8 mouse cellular contexts compared by ENCODE assay signal in the genomic region with DNA sequence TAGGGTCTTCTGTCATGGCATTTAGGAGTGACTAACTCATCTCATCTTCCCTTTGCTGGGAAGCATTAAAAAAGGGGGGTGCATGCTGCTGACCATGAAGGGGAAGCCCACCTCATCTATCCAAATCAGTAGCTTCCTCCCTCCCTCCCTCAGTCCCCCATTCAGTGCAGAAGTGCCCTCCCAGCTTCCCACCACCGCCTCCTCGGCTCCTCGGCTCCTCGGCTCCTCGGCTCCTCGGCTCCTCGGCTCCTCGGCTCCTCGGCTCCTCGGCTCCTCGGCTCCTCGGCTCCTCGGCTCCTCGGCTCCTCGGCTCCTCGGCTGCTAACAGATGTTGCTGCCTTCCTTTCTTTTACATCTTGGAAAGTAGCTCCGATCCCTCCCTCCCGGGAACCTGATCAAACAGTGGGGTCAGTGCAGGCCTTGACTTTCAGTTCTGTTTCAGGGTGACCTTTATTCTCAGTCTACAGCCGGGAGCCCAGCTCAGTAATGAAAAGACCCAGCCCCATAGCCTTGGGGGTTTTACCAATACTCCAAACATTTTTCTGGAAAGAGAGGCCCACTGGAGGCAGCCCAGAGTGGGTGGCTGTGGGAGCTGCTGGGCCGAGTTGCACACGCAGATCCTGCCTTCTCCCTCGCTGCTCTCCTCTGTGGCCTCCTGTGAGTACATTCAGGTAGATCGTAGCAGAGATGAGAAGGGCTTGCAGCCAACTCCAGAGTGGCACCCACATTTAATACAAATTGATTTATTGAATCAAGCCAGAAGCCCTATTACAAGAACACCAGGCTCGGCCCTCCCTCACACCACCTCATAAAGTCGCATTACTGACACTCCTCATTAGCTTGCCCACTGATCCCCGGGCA.
DNase-seq lines count a peak whose midpoint lies in the region; ATAC-seq and TF ChIP-seq lines count a peak whose summit lies in the region.

No protein-coding gene starts in this region.

- 21% methylated on average over 26 of the region's 26 CpGs for WGBS in intestine, postnatal 0 days

- intact Hi-C loops in gastrocnemius, postnatal 14 days (cut with DNase I; ENCODE audit: low total_unique reads) = loop anchor here (10.0 kb wide), 1 partner anchor 61 kb away; no protein-coding TSS in a partner anchor

- H3K9me3 ChIP-seq in intestine, postnatal 0 days (ENCODE audit: control insufficient read depth) = no peaks in the 10 kb centered on the region

- ATAC-seq in intestine, postnatal 0 days = no peak

- H3K4me3 ChIP-seq in intestine, postnatal 0 days (ENCODE audit: low read depth, low read length) = no peak overlapping the region

- no peaks in the 10 kb centered on the region for H3K4me1 ChIP-seq in intestine, postnatal 0 days (replicated peaks; ENCODE audit: control insufficient read depth, insufficient read depth, low read length)

- no peaks in the 10 kb centered on the region for H3K36me3 ChIP-seq in intestine, postnatal 0 days (ENCODE audit: control insufficient read depth, insufficient read depth)

- H3K9ac ChIP-seq in intestine, postnatal 0 days (ENCODE audit: low read depth, low read length) = no peak overlapping the region; the same call in 1 of the 2 replicates

- H3K27ac ChIP-seq in intestine, postnatal 0 days (ENCODE audit: low read depth, low read length) = peak overlapping the region; percentile 57

- peak; percentile 48 for DNase-seq in urinary bladder, postnatal 14 days (ENCODE audit: low spot score)
- DNase-seq in urinary bladder, postnatal 10 days (ENCODE audit: low spot score) = no peak
- DNase-seq in embryo, embryonic 10 days (ENCODE audit: low spot score) = peak; percentile 82
- DNase-seq in gastrocnemius, postnatal 14 days = peak; percentile 54
- peak; percentile 52 for DNase-seq in lung, postnatal 36 days
- peak; percentile 33 for DNase-seq in right cerebral cortex, postnatal 25 days
- no peak for DNase-seq in thymus, postnatal 4 days

- peak overlapping the region; percentile 44; the same call in 1 of the 2 replicates for H3K4me2 ChIP-seq in intestine, postnatal 0 days (replicated peaks; ENCODE audit: low read depth)

- no peak for TF ChIP-seq CTCF in intestine, postnatal 0 days (IDR thresholded peaks at IDR 0.05; ENCODE audit: low read depth)

- H3K27me3 ChIP-seq in intestine, postnatal 0 days (replicated peaks; ENCODE audit: control insufficient read depth, insufficient read depth, low read length) = no peaks in the 10 kb centered on the region

Comparison
In these comparisons a context has a peak if more than half of its experiments do, and no peak if none do; other contexts are left out.
1. DNase-seq: peak in urinary bladder, postnatal 14 days (single experiment), embryo, embryonic 10 days (single experiment), gastrocnemius, postnatal 14 days (single experiment), lung, postnatal 36 days (single experiment) and right cerebral cortex, postnatal 25 days (single experiment); none in urinary bladder, postnatal 10 days (single experiment) and thymus, postnatal 4 days (single experiment).